Mouse (Mus musculus) midbrain, embryonic 16.5 days (tissue): ENCODE data around the gene Cnot2. TPM values are rescaled to one million over a fixed set of nuclear protein-coding genes. Genes with fewer than 3 reads are reported as not detected.
"Not testable (repeated sequence)": the region's sequence is repeated elsewhere in the genome, so short reads cannot be mapped to it uniquely, and the experiment has no call there.

Experiments used
- ATAC-seq: fragments of 200-750 bp; cut with Nextera tagmentation; 2 replicates; pipeline ENCODE4 v1.8.0; 2017; ENCODE audit warnings: moderate TSS enrichment
- H3K27ac ChIP-seq: fragments of 300-500 bp; sonication (generic); 2 replicates; pipeline ENCODE4 v1.5.1; 2014; ENCODE audit warnings: mild to moderate bottlenecking, low read length, mixed read lengths
- H3K27me3 ChIP-seq: fragments of 300-500 bp; sonication (generic); 2 replicates; pipeline ENCODE4 v1.6.1; 2014; ENCODE audit warnings: low read depth, low read length, mixed read lengths; ENCODE audit not compliant: control insufficient read depth, insufficient read depth
- H3K36me3 ChIP-seq: fragments of 300-500 bp; sonication (generic); 2 replicates; pipeline ENCODE4 v1.6.1; 2014; ENCODE audit warnings: mild to moderate bottlenecking, low read length, moderate library complexity, mixed read lengths; ENCODE audit not compliant: control insufficient read depth, insufficient read depth
- H3K4me1 ChIP-seq: fragments of 300-500 bp; sonication (generic); 2 replicates; pipeline ENCODE4 v1.6.1; 2014; ENCODE audit warnings: mild to moderate bottlenecking, low read length, mixed read lengths; ENCODE audit not compliant: control insufficient read depth, insufficient read depth
- H3K4me2 ChIP-seq: fragments of 300-500 bp; sonication (generic); 2 replicates; pipeline ENCODE4 v1.6.1; 2014; ENCODE audit warnings: mild to moderate bottlenecking, low read length, mixed read lengths
- H3K4me3 ChIP-seq: fragments of 300-500 bp; sonication (generic); 2 replicates; pipeline ENCODE4 v1.5.1; 2014; ENCODE audit warnings: low read depth, mild to moderate bottlenecking, low read length, moderate library complexity, mixed read lengths
- H3K9ac ChIP-seq: fragments of 300-500 bp; sonication (generic); 2 replicates; pipeline ENCODE4 v1.6.1; 2014; ENCODE audit warnings: low read depth, low read length, mixed read lengths
- H3K9me3 ChIP-seq: fragments of 300-500 bp; sonication (generic); replicated peaks from 2 replicates; pipeline ENCODE4 v1.6.1; 2014; ENCODE audit warnings: mild to moderate bottlenecking, low read length, mixed read lengths; ENCODE audit not compliant: control insufficient read depth, poor library complexity, severe bottlenecking
- WGBS: fragments of 180-500 bp; shearing (Covaris S2); extraction: QIAGEN DNeasy Blood & Tissue Kit; methylation state at CpG from one replicate; pipeline ENCODE4 v1.1.7; 2014; 5-methylcytosine and 5-hydroxymethylcytosine counted together
- polyA plus RNA-seq: library from polyadenylated mRNA; unstranded; fragments of >200 nt; fragmentation: Nextera tagmentation; extraction: Ambion mirVana; gene quantifications from 2 replicates; pipeline ENCODE4 v1.2.1, GENCODE M21; 2015

Gene Cnot2
- 94.2 and 101 TPM in 2 replicates for polyA plus RNA-seq

- H3K4me1 ChIP-seq, result peaks cover 21% of the 10 kb centered on the region
- peak; percentile 86 for ATAC-seq
- peak within 1 kb of the TSS; percentile 95 for H3K4me3 ChIP-seq
- H3K9me3 ChIP-seq, result no peaks in the 10 kb centered on the region
- peaks cover 3% of the 10 kb centered on the region; the same call in 1 of the 2 replicates for H3K36me3 ChIP-seq
- H3K27ac ChIP-seq, result peak within 1 kb of the TSS; percentile 97
- under 1% methylated on average over 46 of the region's 47 CpGs for WGBS
- no peaks in the 10 kb centered on the region for H3K27me3 ChIP-seq
- H3K4me2 ChIP-seq, result peak within 1 kb of the TSS; percentile 85
- peak within 1 kb of the TSS; percentile 98 for H3K9ac ChIP-seq
Measured at GRCm38 (mm10) chr10:116581369-116581718, at the start of gene Cnot2. Gene Cnot2 (minus strand): TSS chr10:116581511.

- no peak for ATAC-seq
- Histone ChIP-seq H3K4me3 (no peak overlapping the region), H3K27ac (no peak overlapping the region), H3K36me3 (no peaks in the 10 kb centered on the region), H3K9me3 (no peaks in the 10 kb centered on the region), H3K9ac (no peak overlapping the region), H3K4me1 (no peaks in the 10 kb centered on the region), H3K4me2 (no peak overlapping the region), H3K27me3 (no peaks in the 10 kb centered on the region)
- 84% methylated on average over 5 of the region's 5 CpGs for WGBS
Measured at GRCm38 (mm10) chr10:116628926-116629325, 47.6 kb upstream of the Cnot2 start.

- H3K27ac ChIP-seq, result no peak overlapping the region
- H3K4me1 ChIP-seq, result no peaks in the 10 kb centered on the region
- no peaks in the 10 kb centered on the region for H3K9me3 ChIP-seq
- no peaks in the 10 kb centered on the region for H3K27me3 ChIP-seq
- H3K4me2 ChIP-seq, result no peak overlapping the region
- no peak overlapping the region for H3K4me3 ChIP-seq
- no peak overlapping the region for H3K9ac ChIP-seq
- no peak for ATAC-seq
- H3K36me3 ChIP-seq, result no peaks in the 10 kb centered on the region
- 89% methylated on average over 1 of the region's 1 CpGs for WGBS
Measured at GRCm38 (mm10) chr10:116626009-116626408, 44.7 kb upstream of the Cnot2 start.

GRCm38 (mm10) chr10:116613250-116613649, 31.9 kb upstream of the Cnot2 start:
- H3K4me3 ChIP-seq, H3K27ac ChIP-seq, H3K9ac ChIP-seq, H3K4me2 ChIP-seq, H3K9me3 ChIP-seq, H3K4me1 ChIP-seq, ATAC-seq, H3K27me3 ChIP-seq, H3K36me3 ChIP-seq: not testable (repeated sequence)
- WGBS, result 95% methylated on average over 8 of the region's 10 CpGs

- Histone ChIP-seq H3K9me3 (no peaks in the 10 kb centered on the region), H3K27ac (no peak overlapping the region), H3K9ac (no peak overlapping the region), H3K4me1 (no peaks in the 10 kb centered on the region), H3K36me3 (no peaks in the 10 kb centered on the region), H3K4me2 (no peak overlapping the region), H3K27me3 (no peaks in the 10 kb centered on the region), H3K4me3 (no peak overlapping the region)
- 97% methylated on average over 4 of the region's 4 CpGs for WGBS
- no peak for ATAC-seq
Measured at GRCm38 (mm10) chr10:116604905-116605162, 23.5 kb upstream of the Cnot2 start.

- 92% methylated on average over 6 of the region's 6 CpGs for WGBS
- no peak for ATAC-seq
- no peak overlapping the region for H3K27ac ChIP-seq
- H3K4me2 ChIP-seq, result no peak overlapping the region
- H3K27me3 ChIP-seq, result no peaks in the 10 kb centered on the region
- no peaks in the 10 kb centered on the region for H3K36me3 ChIP-seq
- no peaks in the 10 kb centered on the region for H3K9me3 ChIP-seq
- H3K9ac ChIP-seq, result no peak overlapping the region
- no peaks in the 10 kb centered on the region for H3K4me1 ChIP-seq
- H3K4me3 ChIP-seq, result no peak overlapping the region
Measured at GRCm38 (mm10) chr10:116604081-116604904, 23.0 kb upstream of the Cnot2 start.

- H3K4me3 ChIP-seq, result no peak overlapping the region
- no peaks in the 10 kb centered on the region for H3K36me3 ChIP-seq
- H3K9me3 ChIP-seq, result no peaks in the 10 kb centered on the region
- no peak overlapping the region for H3K9ac ChIP-seq
- H3K27me3 ChIP-seq, result no peaks in the 10 kb centered on the region
- no peaks in the 10 kb centered on the region for H3K4me1 ChIP-seq
- no peak overlapping the region for H3K4me2 ChIP-seq
- H3K27ac ChIP-seq, result no peak overlapping the region
- ATAC-seq, result no peak
- WGBS, result 89% methylated on average over 14 of the region's 14 CpGs
Measured at GRCm38 (mm10) chr10:116599056-116599850, 17.9 kb upstream of the Cnot2 start.

- no peak overlapping the region; the same call in 1 of the 2 replicates for H3K4me3 ChIP-seq
- 29% methylated on average over 6 of the region's 6 CpGs for WGBS
Measured at GRCm38 (mm10) chr10:116582738-116583137, 1.4 kb upstream of the Cnot2 start.

More at GRCm38 (mm10) chr10:116582738-116583137, 1.4 kb upstream of the Cnot2 start:
- Histone ChIP-seq H3K36me3 (peaks cover 3% of the 10 kb centered on the region; the same call in 1 of the 2 replicates), H3K9me3 (no peaks in the 10 kb centered on the region), H3K9ac (no peak overlapping the region; the same call in 1 of the 2 replicates), H3K27ac (no peak overlapping the region), H3K27me3 (no peaks in the 10 kb centered on the region), H3K4me2 (peak overlapping the region; percentile 82), H3K4me1 (peaks cover 21% of the 10 kb centered on the region)
- no peak for ATAC-seq
